Mouse (Mus musculus) left cerebral cortex, postnatal 14 days (tissue): ENCODE data around the gene Tldc2. TPM values are rescaled to one million over a fixed set of nuclear protein-coding genes. Genes with fewer than 3 reads are reported as not detected.

ENCODE experiments used
- DNase-seq, 2 experiments: peaks; one replicate each; pipeline ENCODE4 v3.0.0; 2021 to 2022; ENCODE audit warnings: low spot score in 2 of 2, mixed read lengths in 1 of 2
- intact Hi-C: fragments of 180-260 bp; cut with DNase I; formaldehyde crosslinking; loops from one replicate; pipeline ENCODE4 v1.15.1; 2025
- total RNA-seq, 2 experiments: library from RNA; stranded (reverse); gene quantifications; 2 replicates each; pipeline ENCODE4 v1.2.3; 2021

Gene Tldc2
- total RNA-seq, 2 experiments from 2014 or later, result not detected

DNA sequence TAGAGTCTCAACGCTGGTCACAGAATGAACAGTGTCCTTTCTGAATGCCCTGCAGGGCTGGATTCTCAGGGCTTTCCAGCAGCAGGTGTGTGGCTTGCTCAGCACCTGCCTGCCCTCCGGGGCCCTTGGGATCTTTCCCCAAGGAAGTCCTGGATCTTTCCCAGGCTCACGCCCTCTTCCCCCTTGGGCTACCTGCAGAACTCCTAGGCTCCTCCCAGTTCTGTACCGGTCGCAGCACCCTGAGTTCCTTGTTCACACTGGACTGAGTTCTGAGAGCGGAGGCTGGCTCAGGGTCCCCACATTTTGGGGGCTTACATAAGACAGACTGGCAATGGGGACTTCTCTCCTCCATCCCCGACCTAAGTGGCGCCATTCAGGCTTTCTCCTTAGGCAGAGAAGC is 27.7 kb upstream of the Tldc2 start:
- intact Hi-C loops, result no loop called here
- DNase-seq, result no peak

DNA sequence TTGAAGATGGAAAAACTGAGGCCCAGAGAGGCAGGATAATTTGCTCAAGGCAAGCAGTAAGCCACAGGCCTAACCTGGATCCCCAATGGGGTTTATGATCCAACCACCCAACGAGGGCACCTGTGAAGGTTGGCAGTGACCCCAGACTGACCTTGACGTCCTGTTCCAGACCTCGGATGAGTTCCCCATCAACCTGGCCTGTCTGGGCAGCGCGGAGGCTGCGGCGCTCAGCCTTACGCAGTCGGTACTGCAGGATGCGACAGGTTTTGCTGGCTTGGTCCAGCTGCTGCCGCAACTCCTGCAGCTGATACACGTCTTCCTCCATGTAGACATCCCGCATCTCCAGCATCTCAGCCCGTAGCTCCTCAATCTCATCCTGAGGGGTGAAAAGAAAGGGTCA is 26.8 kb upstream of the Tldc2 start:
- intact Hi-C loops, result no loop called here
- DNase-seq, result no peak

DNA sequence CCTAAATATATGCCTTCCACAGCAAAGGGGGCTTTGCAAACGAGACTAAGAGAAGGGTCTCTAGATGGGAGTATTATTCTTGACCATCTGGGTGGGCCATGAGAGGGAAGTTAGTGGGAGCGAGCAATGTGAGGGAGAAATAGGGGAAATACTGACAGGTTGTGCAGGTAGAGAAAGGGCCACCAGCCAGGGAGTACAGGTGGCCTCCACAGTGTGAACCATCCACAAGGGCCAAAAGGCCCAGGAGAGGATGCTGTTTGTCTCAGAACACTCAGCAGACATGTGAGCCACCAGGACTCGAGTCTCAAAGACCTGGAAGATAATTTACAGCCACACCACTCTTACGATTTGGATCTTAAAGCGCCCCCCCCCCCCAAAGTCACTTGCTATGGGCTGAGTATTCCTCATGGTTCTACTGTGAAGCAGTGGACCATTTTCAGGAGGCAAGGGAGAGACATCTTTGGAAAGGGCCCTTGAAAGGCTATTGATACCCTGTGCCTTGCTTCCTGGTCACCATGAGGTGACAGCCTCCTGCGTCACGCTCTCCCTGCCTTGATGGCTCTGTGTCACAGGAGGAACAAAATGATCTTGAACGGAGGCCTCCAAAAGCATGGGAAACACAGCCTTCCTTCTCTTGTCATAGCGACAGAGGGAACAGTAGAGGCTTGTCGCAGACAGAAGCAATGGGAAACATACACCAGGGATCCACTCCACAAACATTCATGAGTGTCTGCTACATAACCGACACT is 26.1 kb upstream of the Tldc2 start:
- intact Hi-C loops, result no loop called here
- DNase-seq, result no peak

DNA sequence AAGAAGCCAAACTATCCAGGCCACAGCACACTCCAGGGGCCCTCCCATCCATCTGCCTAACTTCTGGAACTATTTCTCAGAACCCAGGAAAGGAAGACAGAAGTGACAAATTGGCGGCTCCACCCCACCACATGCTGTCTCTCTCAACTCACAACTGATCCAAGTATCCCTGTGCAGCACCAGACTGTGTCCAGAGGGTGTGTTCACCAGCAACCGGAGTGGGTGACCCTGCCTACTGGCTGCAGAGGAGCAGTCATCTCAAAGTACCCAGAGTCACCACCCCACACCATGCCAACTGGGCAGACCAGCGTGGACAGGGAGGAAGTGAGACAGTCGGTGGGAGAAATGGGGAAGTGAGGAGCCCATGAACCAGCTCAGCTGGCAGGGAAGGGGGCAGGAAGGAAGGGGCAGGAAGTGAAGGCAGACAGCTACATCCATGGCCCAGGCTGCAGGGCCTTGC is 23.6 kb upstream of the Tldc2 start:
- peak in 1 of 2 experiments; percentile 60 for DNase-seq
- intact Hi-C loops, result no loop called here

DNA sequence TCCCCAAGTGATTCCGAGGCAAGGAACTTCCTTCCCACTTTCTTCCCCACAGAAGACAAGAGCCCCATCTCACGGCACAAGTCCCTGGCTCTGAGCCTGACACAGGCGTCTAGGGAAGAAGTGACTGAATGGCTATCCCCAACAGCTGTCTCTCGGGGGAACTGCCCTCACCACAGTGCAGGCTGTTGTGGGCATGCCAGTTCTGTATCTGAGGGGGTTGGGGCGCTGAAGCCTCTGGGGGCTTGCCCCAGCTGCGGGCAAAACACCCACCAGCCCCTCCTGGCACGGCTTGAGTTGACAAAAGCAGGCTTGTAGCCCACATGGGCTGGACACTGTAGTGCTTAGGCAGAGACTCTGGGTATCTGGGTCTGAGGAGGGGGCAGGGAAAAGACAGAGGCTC is 22.7 kb upstream of the Tldc2 start:
- intact Hi-C loops, result no loop called here
- DNase-seq, result peak; percentile 55 to 71

DNA sequence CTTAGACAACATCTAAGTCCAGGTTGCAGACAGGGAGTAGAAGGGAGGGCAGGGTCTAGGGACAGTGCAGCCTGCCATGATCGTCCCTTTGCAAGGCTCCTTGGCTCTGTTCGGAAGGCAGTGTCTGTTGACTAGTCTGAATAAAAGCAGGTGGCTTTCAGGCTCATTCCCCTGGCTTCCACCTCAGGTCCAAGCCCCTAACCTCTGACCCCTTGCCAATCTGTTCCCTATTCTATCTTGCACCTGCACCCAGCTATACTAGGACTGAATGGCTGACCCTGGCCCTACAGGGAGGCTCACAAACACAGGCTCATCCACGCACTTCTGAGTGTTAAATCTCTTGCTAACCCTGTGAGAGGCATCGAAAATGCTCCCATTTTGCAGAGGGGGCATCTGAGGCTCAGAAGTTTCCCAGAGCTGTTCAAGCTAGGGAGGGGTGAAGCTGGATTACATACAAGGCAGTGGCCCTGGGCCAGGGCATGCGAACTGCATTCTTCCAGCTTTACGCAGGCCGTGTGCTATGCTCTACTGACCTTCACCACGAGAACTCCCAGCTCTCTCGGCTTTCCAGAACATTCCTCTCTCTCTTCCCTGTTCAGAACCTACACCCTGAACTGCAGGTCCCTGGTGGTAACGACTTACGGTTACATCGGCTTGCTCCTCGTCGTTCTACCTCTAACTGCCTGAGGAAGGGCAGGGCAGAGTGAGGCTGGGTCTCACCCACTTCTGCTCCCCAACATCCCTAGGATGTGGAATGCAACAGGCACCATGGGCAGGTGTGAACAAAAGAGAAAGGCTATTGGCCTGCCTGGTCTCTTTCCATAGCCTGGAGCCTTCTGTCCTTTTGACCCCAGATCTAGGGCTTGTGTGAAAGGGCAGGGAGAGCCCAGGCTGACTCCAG is 21.6 kb upstream of the Tldc2 start:
- intact Hi-C loops, result no loop called here
- no peak for DNase-seq

DNA sequence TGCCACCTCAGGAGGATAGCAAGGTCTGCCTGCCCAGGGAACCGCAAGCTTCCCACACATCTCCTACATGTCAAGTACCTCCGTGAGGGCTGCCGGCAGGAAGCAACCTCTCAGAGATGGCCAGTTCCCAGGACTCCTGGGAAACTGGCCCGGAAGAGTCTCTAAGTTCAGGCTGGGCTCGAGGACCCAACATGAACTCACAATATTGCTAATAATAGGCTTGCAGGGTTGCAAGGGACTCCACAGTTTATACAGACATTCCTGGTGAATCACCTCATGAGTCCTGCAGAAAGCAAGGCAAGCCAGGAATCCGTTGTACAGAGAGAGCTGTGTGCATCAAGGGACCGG is 21.0 kb upstream of the Tldc2 start:
- DNase-seq, result no peak

DNA sequence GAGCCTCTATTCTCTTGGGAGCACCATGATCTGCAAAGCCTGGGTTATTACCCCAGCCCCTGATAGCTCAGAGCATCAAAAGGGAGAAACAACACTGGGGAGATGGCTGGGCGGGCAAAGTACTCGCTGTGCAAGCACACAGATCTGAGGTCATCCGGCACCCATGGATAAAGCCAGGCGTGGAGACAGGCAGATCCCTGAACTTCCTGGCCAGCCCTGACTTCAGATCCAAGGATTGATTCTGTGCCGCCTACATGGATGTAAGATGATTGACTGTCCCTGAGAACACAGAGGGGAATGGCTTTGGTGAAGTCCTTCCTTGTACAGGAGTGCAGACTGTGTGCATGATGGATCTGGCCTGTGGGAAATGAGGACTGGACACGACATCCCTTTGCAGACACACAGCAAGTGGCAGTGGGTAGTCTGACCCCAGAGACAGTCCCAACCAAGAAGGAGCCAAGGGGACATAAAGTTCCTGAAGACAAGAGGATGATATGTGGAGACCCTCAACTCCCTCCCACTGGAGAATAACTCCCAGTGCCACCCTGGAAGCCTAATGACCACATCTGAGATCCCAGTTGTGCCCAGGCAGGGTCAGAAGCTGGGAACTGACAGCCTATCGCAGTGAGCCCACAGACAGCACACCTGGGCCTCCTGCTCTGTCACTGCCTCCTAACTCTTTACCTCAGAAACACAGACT is 20.0 kb upstream of the Tldc2 start:
- DNase-seq, result no peak

More for the DNA sequence above, 21.0 kb upstream of the Tldc2 start:
- intact Hi-C loops, result no loop called here

DNA sequence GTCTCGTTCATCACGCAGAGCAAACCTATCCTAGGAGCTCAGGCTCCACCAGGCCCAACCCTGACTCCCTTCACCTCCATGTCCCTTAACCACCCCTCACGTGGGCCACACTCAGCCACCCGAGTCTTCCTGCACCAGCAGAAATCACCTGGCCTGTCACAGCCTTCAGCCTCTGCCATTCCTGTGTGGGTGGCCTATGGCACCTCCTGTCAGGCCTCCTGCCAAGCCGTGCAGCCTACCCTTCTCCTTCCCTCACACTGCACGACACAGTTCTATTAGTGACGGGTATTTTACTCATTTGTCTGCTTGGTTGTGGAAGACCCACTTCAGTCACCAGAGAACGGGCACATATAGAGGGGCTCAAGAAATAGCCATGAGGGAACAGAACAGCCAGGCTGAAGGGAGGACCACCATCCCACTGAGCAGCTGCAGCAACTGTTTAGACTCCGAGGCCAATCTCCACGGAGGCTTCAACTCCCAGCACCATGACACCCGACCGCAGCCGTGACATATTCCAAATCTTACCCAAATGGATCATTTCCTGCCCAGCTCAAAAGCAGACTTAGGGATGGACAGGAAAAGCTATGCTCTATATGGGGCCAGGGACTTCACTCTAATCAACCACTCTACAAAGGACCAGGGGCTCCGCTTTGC is 18.0 kb upstream of the Tldc2 start:
- no peak for DNase-seq
- intact Hi-C loops, result no loop called here

More for the DNA sequence above, 20.0 kb upstream of the Tldc2 start:
- intact Hi-C loops, result no loop called here

DNA sequence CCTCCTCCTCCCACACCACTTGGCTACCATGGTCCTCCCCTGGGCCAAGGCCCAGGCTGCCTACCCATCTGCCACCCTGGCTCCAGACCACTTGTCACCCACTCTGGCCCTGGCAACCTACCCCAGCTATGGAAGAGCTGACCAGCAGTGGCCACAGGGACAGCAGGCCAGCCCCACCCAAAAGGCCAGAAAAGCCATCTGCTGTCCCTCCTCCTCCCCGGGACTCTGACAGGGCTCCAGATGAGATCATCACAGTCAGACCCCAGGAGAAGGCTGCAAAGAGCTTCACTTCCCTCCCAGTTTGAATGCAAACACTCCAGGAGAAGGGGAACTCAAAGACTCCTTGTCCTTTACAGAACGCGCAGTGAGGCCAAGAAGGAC is 17.5 kb upstream of the Tldc2 start:
- intact Hi-C loops, result no loop called here
- DNase-seq, result no peak

DNA sequence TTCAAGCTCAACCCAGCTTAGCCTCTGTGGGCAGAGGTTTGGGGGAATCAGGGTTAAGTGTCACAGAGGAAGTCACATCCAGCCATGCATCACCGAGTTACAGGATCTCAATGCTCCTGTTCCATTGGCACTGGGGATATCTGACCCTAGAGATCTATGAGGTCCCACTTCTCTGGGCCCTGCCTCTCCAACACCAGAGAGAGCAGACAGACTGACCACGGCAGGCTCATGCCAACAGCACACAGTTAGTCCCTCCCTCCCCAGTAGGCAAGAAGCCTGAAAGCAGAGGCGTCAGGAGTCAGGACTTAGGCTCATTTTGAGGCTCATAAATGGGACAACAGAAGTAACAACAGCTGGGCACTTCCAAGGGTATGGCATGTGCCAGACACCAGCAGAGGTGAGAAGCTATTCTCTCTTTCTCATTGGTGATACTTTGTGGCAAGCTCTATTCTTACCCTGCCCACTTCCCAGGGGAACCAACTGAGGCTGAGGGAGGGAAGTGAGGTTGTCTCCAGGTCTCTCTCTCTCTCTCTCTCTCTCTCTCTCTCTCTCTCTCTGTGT is 17.0 kb upstream of the Tldc2 start:
- intact Hi-C loops, result no loop called here
- DNase-seq, result no peak

DNA sequence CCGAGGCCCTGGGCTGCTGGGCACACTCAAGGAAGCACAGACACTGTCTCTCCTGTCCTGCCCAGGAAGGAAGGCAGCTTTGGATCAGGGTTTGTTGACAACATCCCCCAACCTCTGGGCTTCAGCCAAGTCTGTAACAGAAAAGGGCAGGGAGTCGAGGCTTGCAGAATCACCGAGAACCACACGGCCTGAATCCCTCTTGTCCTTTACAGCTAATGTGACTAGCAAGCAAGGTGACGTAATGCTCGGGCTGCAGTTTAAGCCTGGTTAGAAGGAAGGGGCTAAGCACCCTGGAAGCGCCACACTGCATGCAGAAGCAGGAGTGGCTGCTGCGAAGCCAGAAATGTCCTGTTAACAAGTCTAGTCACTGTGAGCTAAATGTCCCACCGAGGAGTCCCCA is 16.5 kb upstream of the Tldc2 start:
- DNase-seq, result peak in 1 of 2 experiments; percentile 48
- intact Hi-C loops, result no loop called here

DNA sequence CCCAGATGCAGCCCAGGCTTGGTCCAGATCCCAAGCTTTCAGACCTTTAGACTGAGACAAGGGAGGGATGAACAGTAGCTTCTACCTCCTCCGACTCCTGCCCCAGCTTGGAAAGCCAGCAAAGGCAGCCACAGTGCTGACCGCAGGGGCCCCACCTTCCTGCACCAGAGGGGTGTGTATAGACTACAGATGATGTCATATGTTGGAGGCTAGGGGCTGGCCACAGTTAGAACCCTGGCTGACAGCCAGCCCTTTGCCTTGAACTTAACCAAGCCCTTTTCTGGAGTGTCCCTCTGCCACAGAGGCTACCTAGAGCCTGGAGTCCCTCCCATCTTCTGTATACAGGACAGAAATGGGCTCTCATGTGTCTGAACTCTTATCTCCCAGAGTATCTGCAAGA is 15.3 kb upstream of the Tldc2 start:
- no peak for DNase-seq
- intact Hi-C loops, result no loop called here

DNA sequence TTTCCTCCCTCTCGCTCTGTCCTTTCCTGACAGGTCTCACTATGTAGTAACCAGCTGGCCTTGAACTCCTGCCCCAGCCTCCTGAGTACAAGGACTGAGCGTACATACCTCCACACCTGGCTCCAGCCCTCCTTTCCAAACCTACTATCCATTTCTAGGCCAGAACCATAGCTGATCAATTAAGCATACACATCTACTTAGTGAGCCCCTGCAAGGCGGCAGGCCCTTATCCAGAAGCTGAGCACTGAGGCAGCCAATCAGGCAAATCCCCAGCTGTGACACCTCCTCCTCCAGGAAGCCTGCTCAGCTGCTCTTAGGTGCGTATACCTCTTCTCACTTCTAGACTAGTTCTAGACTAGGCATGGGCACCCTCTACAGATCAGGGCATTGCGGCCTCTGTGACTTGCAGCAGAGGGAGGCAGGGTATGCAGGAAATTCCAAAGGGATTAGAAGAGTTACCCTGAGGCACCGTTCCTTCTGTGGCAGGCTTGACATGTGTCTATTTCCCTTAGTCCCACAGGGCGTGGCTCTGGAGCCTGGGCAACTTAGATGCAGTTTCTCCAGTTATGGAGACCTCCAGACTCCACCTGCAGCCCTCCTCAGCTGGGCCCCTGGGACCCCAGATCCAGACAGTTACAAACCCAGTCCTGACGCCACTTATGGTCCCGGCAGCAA is 14.4 kb upstream of the Tldc2 start:
- DNase-seq, result no peak
- intact Hi-C loops, result no loop called here

DNA sequence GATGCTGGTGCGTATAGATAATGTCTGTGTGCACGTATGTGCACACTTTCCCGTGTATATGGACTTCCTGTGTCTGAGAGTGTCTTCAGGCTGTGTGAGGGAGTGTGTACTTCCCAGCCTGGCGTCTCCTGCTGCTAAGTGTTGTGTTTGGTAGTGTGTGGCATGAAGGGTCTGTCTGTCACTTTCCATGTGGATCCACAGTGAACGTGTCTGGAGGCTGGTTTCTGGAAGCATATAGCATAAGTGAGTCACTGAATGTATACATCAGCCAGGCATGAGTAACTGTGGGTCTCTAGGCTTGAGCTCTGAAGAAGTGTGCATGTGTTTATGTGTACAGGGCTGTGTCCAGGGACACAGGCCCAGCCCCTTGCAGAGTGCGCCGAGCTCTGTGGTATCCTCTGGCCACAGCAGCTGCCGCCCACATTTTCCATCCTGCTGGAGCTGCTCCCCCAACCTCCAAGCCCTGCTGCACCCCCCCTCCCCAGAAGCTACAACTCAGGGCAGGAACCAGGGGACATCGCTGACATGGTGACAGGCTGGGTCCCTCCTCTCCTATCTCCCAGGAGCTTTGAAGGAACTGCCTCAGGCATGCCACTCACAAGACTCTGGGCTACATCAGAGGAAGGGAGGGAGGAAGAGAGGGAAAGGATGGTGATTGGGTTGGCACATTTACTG is 13.3 kb upstream of the Tldc2 start:
- DNase-seq, result peak in 1 of 2 experiments; percentile 69
- intact Hi-C loops, result no loop called here

DNA sequence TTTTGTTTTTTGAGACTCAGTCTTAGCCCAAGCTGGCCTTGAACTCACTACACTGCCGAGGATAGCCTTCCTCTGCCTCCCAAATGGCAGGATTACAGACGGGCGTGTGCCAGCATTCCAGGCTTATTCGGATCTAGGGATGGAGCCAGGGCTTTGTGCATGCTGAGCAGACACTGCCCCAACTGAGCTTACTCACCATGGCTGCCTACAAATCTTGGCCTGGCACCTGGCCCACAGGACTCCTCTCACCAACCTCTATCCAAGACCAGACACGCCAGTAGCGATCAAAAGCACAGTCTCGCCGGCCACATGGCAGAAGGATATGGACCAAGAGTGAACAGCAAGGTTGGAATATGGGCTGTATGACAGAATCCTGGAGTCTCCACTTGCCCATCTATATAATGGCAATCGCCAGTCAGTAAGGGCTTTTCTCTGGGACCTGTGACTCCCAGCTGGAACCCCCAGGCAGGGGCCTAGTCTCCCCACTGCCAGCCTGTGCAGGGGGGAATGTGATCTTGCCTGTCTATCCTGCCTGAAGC is 12.6 kb upstream of the Tldc2 start:
- intact Hi-C loops, result no loop called here
- DNase-seq, result no peak

DNA sequence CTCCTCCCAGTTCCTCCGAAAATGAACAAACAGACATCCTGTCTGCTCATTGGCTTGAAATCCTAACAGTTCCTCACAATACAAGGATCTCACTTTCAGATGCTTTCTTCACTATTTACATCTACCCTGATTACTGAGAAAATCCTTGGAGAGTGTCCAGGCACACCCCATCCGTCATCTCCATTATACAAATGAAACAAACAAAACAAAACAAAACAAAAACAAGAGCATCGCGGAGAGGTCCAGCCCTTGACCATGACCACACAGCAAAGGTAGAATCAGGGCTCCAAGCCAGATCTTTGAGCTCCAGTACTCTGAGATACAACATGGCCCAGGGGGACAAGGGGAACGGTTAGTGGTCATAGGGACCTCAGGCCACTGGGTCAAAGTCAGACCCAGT is 12.1 kb upstream of the Tldc2 start:
- intact Hi-C loops, result loop anchor here (5.0 kb wide), 2 partner anchors 32 to 197 kb away; no protein-coding TSS in a partner anchor
- no peak for DNase-seq

DNA sequence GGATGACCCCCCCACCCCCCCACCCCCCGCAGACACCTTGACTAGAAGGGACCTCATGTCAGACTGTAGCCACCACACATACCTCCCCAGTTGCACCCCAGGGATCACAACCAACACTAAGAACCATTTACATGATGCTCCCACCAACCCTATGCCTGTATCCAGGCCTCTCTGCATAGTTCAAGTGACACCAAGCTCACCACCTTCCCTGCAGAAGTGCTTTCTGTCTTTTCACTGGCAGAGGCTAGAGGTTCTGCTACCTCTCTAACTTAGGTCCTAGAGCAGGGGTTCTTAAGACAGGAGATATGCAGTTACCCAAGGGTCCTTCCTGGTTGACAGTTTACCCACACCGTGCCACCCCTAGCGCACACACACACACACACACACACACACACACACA is 11.6 kb upstream of the Tldc2 start:
- intact Hi-C loops, result loop anchor here (5.0 kb wide), 2 partner anchors 33 to 198 kb away; no protein-coding TSS in a partner anchor
- DNase-seq, result no peak
